Mouse (Mus musculus) C2C12 (cell line): ENCODE data around the gene Kirrel3.

Source experiments
- CEBPB ChIP-seq: IDR thresholded peaks from one replicate; pipeline ENCODE4 v1.6.1; 2011; ENCODE audit warnings: low read depth, mild to moderate bottlenecking, control low read depth, moderate library complexity
- CTCF ChIP-seq: IDR thresholded peaks from one replicate; pipeline ENCODE4 v1.5.1; 2011; ENCODE audit not compliant: control insufficient read depth, insufficient read depth, insufficient read length
- FOSL1 ChIP-seq: IDR thresholded peaks from one replicate; pipeline ENCODE4 v1.8.0; 2011; ENCODE audit warnings: mild to moderate bottlenecking, low read length; ENCODE audit not compliant: poor library complexity, insufficient read depth, severe bottlenecking
- MAX ChIP-seq: IDR thresholded peaks from one replicate; pipeline ENCODE4 v1.6.1; 2011; ENCODE audit warnings: mild to moderate bottlenecking, control low read depth
- MYOD1 ChIP-seq: IDR thresholded peaks from one replicate; pipeline ENCODE4 v1.6.1; 2011; ENCODE audit warnings: low read depth; ENCODE audit not compliant: control insufficient read depth, insufficient read length
- MYOG ChIP-seq: IDR thresholded peaks from one replicate; pipeline ENCODE4 v1.6.1; 2011; ENCODE audit not compliant: control insufficient read depth, insufficient read length; ENCODE audit errors: extremely low read depth
- USF1 ChIP-seq: IDR thresholded peaks from one replicate; pipeline ENCODE4 v1.6.1; 2011; ENCODE audit warnings: low read depth, mild to moderate bottlenecking, control low read depth, moderate library complexity

DNA sequence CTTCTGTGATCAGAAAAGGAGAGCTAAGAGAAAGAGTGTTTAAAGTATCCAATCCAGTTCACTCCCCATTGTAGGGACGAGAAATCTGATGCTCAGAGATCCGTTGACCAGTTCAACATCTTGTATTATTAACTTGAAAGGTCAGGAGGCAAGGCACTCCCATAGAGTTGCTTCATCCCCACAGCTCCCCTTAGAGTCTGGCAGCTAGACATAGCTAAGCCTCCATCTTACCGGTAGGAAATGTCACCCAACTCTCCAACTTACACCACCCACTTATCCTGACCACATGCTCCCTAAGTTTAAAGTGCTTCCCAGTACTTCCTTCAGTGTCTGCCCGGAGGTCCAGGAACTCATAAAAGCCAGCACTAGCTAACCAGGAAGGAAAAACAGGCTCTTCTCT lies 202.7 kb downstream of the Kirrel3 start:
- TF ChIP-seq USF1 (no peak), CTCF (no peak), MYOG (no peak), MYOD1 (no peak), FOSL1 (no peak), CEBPB (no peak), MAX (no peak)
